Mouse (Mus musculus) heart, postnatal 10 days (tissue): Measurements from ENCODE around the gene Mars2. TPM values are rescaled to one million over a fixed set of nuclear protein-coding genes. Genes with fewer than 3 reads are reported as not detected.
A peak's percentile ranks its signal among the peaks of the same experiment; 100 is the strongest.

Source experiments
- DNase-seq, 2 experiments: peaks; one replicate each; pipeline ENCODE4 v3.0.0; 2021
- intact Hi-C: fragments of 180-260 bp; cut with DNase I; formaldehyde crosslinking; loops from one replicate; pipeline ENCODE4 v1.15.1; 2025
- total RNA-seq, 2 experiments: library from RNA; stranded (reverse); gene quantifications; 2 replicates each; pipeline ENCODE4 v1.2.3; 2021

Gene Mars2
- total RNA-seq, 2 experiments from 2014 or later = 4.2 to 5.5 TPM

DNA sequence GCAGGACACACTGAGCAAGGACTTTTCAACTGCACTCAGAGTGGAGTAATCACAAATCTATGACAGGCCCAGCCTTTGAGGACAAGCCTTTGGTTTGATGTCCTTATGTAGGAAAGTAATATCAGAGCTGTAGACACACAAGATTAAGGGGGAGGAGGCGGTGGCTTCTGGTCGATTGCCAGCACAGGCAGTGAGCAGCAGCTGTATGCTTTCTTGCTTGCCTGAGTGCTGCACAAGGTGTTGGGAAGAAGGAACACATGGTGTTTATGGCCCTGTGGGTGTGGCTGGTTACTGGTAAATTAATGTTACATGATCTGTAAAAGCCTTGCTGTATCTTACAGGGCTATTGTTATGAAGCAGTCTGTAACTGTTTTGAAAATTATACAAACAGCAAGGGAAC, 19.8 kb upstream of the Mars2 start:
- DNase-seq = peak in 1 of 2 experiments; percentile 41
- intact Hi-C loops = no loop called here

DNA sequence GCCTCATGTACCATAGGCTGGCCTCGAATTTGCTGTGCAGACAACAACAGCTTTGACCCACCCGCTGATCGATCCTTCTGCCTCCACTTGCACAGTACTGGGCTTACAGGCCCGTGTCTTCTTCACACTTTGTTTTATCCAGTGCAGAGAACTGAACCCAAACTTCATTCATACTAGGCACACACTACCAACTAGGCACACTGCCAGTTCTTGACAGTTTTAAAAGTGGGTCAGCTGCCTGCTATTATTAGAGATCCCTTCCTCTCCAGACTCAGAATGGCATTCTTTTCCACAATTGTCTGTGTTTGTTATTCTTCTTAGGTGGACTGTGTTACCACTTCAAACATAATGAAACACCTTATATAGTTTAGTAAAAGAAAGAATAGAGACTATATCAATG, 15.6 kb upstream of the Mars2 start:
- DNase-seq = peak; percentile 69 to 77
- intact Hi-C loops = no loop called here

DNA sequence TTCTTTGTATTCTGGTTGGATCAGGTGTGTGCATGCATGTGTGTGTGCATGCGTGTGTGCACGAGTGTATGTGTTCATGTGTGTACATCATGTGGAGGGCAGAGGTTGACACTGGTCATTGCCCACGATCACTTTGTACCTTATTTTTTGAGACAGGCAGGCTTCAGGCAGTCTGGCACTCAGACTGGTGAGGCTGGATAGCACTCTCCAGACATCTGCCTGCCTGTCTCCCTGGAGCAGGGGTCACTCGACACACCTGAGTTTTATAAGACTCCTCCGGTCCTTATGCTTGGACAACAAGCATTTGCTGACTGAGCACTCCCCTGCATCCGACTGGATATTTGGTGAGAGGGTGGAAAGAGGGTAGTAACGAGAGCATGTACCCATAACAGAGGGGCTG, 14.0 kb upstream of the Mars2 start:
- no peak for DNase-seq
- intact Hi-C loops = no loop called here

DNA sequence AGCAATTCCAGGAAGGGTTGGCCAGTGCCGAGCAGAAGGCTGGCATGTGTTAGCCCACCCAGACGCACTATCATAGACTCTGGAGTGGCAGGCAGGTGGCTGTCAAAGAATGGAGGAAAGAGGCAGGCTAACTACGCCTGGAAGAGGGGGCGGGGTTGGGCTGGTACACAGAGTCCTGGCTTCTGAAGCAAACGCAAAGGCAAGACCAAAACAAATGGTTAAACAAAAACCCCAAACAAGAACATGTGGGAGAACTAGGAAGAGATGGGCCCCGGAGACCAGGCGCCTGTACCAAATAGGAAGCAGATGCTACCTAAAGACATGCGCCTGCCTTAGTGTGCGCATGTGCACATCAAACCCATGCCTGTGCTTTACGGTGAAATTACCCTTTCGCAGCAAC, 12.9 kb upstream of the Mars2 start:
- intact Hi-C loops = no loop called here
- no peak for DNase-seq

DNA sequence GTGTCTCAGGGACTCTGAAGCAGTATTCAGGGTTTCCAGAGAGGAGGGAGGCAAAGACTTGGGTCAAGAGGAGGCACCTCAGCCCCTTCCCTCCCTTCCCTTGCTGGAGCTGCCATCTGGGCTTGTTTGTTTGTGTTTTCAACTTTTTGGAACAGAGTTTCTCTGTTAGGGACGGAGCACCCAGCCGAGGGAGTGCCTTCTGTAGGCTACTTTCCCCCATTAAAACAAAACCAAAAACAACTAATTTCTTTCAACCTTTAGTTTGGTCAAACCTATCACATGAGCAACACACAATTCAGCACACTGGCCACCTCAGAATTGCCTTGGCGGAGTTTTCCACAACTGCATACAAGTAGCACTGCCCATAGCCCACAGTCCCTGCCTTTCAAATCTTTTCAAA, 11.6 kb upstream of the Mars2 start:
- intact Hi-C loops = loop anchor here (5.0 kb wide), 1 partner anchor 138 kb away; the partner anchor contains the start of genes Hspd1 and Hspe1
- peak in 1 of 2 experiments; percentile 43 for DNase-seq

DNA sequence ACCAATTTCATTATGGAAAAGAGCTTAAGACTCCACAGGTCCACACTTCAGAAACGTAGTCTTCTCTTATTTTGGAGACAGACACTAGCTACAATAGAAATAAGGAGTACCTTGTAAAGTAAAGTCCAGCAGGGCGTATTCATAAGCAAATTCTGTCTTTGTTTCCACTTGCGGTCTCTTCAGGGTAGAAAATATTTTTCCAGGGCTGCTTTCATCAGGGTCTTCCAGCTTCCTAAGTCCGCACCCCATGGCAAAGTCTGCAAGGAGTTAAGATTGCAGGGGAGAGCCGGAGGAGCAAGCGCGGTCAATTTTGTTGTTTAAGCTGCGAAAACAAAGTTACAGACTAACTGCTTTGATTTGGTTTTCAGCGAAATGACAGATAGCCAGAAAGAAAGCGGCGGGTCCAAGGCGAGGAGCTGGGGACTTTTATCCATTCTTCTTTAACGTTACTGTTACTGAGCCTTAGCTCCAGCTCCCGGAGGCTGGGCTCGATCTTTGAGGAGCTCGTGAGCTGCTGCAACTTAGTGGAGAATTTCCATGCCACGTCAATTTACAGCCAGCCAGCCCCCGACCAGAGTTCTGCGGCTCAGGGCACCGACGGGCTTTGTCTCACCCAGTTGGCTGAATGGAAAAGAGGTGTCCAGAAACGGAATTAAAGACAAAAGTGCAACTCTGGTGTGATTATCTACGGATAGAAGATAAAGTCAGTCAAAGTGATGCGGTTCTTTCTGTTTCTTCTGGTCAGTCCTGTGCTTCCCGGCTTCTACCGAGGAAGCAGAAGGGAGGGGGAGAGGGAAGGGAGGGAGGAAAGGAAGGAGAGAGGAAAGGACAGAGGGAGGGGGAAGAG, 10.7 kb upstream of the Mars2 start, which contains the start of gene Rftn2:
Gene Rftn2 (minus strand): TSS at position 772 of the 847 bp plus-strand sequence.
- peak; percentile 59 to 68 for DNase-seq
- intact Hi-C loops = loop anchor here (5.0 kb wide), 1 partner anchor 139 kb away; the partner anchor contains the start of genes Hspd1 and Hspe1

DNA sequence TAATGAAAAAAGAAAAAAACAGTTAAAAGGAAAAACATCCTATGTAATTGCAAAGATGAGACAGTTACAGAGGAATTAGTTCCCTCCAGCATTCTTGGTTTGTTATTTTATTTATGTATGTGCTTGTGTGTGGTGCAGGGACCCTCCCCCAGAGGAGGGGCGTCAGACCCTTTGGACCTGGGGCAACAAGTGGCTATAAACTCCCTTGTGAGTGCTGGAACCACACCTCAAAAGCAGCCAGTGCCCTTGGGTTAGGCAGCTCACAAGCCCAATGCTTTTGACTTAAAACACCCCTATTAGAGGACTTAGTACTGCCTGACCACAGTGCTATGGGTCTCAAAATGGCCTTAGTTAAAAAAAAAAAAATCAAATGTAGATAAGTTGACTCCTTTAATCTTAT, 9.6 kb upstream of the Mars2 start:
- DNase-seq = no peak
- intact Hi-C loops = loop anchor here (5.0 kb wide), 1 partner anchor 140 kb away; the partner anchor contains the start of genes Hspd1 and Hspe1

DNA sequence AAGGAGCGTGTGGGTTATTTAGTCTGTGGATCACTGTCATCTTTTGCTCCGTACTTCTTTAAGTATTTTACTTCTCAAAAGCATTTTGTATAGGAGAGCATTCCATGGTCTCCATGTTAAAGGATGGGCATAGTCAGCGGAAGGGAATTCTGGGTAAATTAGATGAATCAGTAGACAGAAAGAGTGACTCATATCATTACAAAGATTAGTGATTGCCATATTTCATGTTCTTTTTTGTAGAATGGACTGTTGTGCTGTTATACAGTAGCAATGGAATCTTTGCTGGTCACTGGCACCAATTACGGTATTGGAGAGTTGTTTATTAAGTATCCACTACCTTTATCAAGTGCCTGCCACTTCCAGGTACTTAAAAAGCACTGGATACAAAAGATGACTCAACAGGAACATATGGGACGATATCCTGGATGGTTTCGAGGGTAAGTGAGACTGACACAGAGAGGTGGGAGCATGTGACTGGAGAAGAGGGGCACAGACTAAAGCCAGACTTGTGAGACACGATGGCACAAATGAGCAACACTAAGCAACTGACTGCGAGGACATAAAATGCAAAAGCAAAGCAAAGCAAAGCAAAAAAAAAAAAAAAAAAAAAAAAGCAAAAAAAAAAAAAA, 8.6 kb upstream of the Mars2 start:
- intact Hi-C loops = loop anchor here (5.0 kb wide), 1 partner anchor 141 kb away; the partner anchor contains the start of genes Hspd1 and Hspe1
- DNase-seq = no peak

DNA sequence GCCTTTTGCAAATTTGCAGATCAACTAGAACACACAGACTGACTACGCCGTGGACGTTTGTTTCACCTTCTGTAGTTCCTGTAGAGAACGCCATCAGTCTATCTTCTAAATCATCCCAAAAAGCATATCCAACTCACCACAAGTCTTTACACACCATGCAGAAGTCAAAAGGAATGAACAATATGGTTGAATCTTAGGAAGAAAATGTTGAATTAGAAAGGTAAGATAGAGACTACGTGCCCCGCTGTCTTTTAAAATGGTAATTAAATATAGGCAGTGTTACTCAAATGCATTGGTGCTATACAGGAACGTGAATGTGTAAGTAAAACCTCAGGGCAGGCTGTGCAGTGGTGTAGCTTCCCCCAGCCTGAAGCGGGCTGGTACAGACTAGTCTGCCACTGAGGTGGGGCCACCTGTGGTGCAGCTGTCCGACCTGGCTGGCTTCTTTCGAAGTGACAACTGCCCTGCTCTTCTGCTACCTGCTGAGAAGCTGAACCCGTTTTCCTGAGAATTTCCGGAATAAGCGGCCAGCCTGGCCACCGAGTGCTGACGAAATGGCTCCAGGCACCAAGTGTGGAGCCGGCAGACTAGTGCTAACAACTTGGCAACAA, 2.0 kb upstream of the Mars2 start:
- intact Hi-C loops = loop anchor here (5.0 kb wide), 3 partner anchors 103 to 637 kb away; partner anchors contain the start of genes Boll and Mob4
- no peak for DNase-seq

DNA sequence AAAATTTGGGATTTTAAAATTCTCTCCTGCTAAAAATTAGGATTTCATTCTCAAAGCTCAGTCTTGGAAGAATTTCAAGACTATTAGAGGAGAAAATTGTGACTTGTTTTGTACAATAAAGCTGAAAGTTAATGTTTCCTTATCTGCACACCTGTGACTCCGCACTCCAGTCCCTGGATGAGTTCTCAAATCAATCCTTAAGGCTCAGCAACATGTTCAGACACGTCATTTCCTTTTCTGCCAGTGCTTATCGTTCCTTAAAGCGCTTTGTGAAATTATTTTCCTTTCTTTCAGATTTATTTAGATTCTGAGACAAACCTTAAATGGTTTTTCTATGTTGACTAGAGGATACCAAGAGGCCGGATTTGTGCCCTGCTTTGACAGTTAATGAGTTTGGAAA, 490 bp upstream of the Mars2 start:
- DNase-seq = no peak
- intact Hi-C loops = loop anchor here (5.0 kb wide), 3 partner anchors 104 to 636 kb away; partner anchors contain the start of genes Boll and Mob4

DNA sequence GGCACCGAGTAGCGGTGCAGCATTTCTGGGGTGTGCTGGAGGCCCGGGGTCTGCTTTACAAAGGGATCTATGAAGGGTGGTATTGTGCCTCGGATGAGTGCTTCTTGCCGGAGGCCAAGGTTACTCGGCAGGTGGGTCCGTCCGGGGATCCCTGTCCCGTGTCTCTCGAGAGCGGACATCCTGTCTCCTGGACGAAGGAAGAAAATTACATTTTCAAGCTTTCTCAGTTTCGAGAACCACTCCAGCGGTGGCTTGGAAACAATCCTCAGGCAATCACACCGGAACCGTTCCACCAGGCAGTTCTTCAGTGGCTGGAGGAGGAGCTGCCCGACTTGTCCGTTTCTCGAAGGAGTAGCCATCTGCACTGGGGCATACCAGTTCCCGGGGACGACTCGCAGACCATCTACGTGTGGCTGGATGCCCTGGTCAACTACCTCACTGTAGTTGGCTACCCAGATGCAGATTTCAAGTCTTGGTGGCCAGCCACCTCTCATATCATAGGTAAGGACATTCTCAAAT, 725 bp downstream of the Mars2 start:
- DNase-seq = no peak
- intact Hi-C loops = loop anchor here (2.0 to 5.0 kb wide), 4 partner anchors 45 to 635 kb away; partner anchors contain the start of genes Boll and Mob4

DNA sequence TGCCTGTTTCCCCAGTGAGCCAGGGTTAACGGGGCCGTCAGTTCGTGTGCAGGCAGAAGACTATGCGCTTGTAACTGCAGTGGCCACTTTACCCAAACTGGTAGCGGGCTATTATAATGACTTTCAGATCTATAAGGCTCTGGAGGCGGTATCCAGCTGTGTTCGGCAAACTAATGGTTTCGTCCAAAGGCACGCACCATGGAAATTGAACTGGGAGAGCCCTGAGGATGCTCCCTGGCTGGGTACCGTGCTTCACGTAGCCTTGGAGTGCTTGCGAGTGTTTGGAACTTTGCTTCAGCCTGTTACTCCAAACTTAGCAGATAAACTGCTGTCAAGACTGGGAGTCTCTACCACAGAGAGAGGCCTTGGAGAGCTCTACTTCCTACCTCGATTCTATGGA, 1.5 kb downstream of the Mars2 start:
- no peak for DNase-seq
- intact Hi-C loops = loop anchor here (2.0 to 5.0 kb wide), 4 partner anchors 46 to 634 kb away; partner anchors contain the start of genes Boll and Mob4

DNA sequence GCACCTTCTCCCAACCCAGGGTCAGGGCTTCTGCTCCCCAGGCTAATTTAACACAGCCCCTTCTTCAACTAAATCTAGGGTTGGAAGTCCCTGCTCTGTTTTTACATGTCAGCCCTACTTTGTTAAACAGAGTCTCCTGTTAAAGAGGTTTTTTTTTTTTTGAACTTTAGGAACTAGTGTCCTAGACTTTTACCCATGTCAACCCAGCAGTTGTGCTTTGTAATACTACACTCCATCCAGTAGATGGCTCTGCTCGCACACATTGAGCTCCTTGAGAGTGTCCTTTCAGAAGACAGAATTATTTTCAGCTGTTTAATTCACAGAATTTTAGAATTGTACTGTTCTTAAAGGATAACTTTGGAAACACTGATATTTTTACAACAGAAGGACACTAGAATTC, 2.3 kb downstream of the Mars2 start:
- intact Hi-C loops = loop anchor here (1.0 to 5.0 kb wide), 5 partner anchors 46 to 633 kb away; partner anchors contain the start of genes Boll and Mob4
- peak; percentile 55 to 64 for DNase-seq

DNA sequence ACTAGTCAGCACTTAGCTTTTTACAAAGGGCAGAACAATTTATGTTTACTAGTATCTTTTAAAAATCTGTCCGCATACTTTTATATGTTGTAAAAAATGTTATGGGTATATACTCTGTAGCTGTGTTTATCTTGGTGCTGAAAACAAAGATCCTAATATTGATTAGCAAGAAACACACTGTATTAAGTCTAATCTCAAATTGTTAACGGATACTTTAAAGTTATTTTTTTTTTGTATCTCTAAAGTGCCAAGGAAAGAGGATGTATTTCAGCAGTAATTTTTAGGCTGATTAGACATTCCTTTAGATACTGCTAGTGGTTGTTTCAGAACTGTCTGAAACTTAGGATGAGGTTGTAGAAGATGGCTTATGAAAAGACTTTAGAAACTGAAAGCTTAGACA, 9.4 kb downstream of the Mars2 start:
- no peak for DNase-seq
- intact Hi-C loops = no loop called here

DNA sequence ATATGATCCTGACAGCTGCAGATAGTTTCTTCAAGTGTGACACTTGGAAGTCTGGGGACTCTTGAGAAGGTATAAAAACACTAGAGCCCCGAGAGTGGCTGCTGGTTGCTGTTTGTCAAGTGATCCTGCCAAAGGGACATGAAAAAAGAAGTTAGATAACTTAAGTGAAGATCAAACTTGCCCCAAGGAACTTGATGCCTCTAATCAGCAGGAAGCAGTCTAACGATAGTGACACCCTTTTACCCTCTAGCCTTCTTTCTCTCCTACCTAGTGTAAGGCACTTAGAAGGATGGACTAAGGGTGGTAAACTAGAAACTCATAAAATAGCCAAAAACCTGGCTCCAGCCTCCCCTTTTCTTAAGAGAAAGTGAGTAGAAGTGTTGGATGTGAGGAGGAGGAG, 27.4 kb downstream of the Mars2 start:
- DNase-seq = no peak
- intact Hi-C loops = no loop called here

DNA sequence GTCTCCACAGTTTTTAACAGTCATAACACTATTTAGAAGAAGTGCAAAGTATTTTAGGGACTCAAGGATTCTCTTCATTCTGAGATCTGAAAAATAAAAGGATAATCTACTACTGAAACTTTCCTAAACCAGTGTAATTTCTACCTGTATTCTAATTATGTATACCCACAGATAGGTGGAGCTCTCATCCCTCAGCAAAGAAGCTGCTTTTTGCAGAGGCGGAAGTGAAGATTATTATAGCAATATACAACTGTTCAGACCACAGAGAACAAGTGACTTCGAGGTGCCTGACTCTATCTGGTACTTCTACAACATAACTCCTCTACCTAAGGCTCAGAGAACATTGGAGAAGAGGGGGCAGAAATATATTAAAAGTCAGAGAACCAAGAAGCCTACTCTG, 28.5 kb downstream of the Mars2 start:
- no peak for DNase-seq
- intact Hi-C loops = no loop called here

DNA sequence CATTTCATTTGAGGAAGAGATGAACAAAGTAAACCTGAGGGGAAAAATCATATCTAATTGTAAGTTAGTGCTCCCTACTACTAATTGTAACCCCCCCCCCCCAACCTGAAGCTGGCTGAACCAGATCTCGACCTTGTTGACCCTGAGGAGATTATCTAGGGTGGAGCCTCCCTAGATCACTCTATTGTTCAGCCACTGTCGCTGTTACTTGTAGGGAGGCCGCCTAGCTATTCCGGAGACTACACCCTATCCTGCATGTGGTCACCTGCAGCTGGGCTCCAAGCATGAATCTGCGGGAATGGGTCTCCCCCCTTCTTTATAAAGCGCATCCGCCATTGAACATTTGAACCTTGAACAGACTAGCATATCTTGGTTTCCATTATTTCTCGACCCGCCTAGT, 42.1 kb downstream of the Mars2 start:
- no peak for DNase-seq
- intact Hi-C loops = no loop called here
